Mouse (Mus musculus) right cerebral cortex, postnatal 25 days (tissue): Measurements from ENCODE around the gene Cd4.
A peak's percentile ranks its signal among the peaks of the same experiment; 100 is the strongest.
"Not testable (repeated sequence)": the region's sequence is repeated elsewhere in the genome, so short reads cannot be mapped to it uniquely, and the experiment has no call there.

Experiments used
- DNase-seq: peaks from one replicate; pipeline ENCODE4 v3.0.0; 2022

The Cd4 gene

GRCm38 (mm10) chr6:124840241-124841167 is 47.5 kb downstream of the Cd4 start, which contains the start of gene Gnb3:
Gene Gnb3, minus strand, starts transcription at chr6:124840275.
- DNase-seq, result no peak

- DNase-seq, result no peak
Measured at GRCm38 (mm10) chr6:124839805-124840204, 48.2 kb downstream of the Cd4 start.

GRCm38 (mm10) chr6:124836411-124836810 is 51.6 kb downstream of the Cd4 start:
- no peak for DNase-seq

GRCm38 (mm10) chr6:124835531-124835930 is 52.5 kb downstream of the Cd4 start:
- no peak for DNase-seq

GRCm38 (mm10) chr6:124834512-124835081 is 53.4 kb downstream of the Cd4 start:
- no peak for DNase-seq

GRCm38 (mm10) chr6:124831649-124832048 is 56.4 kb downstream of the Cd4 start:
- no peak for DNase-seq

GRCm38 (mm10) chr6:124831199-124831598 is 56.8 kb downstream of the Cd4 start:
- DNase-seq, result not testable (repeated sequence)

GRCm38 (mm10) chr6:124829799-124830700 is 58.0 kb downstream of the Cd4 start:
- DNase-seq, result peak; percentile 90

- peak; percentile 99 for DNase-seq
Measured at GRCm38 (mm10) chr6:124828868-124829798, 58.9 kb downstream of the Cd4 start, which contains the start of the genes Usp5 and Cdca3. Gene Usp5, minus strand, starts transcription at chr6:124829484. Gene Cdca3, plus strand, starts transcription at chr6:124829547.

GRCm38 (mm10) chr6:124828101-124828592 is 59.9 kb downstream of the Cd4 start:
- DNase-seq, result no peak

- no peak for DNase-seq
Measured at GRCm38 (mm10) chr6:124822049-124822448, 66.0 kb downstream of the Cd4 start.

GRCm38 (mm10) chr6:124820891-124821290 is 67.1 kb downstream of the Cd4 start:
- no peak for DNase-seq

- no peak for DNase-seq
Measured at GRCm38 (mm10) chr6:124817971-124818370, 70.0 kb downstream of the Cd4 start.

- DNase-seq, result no peak
Measured at GRCm38 (mm10) chr6:124817563-124817962, 70.5 kb downstream of the Cd4 start.

- no peak for DNase-seq
Measured at GRCm38 (mm10) chr6:124817125-124817524, 70.9 kb downstream of the Cd4 start.

- DNase-seq, result no peak
Measured at GRCm38 (mm10) chr6:124816611-124817010, 71.4 kb downstream of the Cd4 start.

GRCm38 (mm10) chr6:124814858-124815774 is 72.9 kb downstream of the Cd4 start:
- DNase-seq, result no peak
